Mouse (Mus musculus): ENCODE data around the gene Hunk.

DNA sequence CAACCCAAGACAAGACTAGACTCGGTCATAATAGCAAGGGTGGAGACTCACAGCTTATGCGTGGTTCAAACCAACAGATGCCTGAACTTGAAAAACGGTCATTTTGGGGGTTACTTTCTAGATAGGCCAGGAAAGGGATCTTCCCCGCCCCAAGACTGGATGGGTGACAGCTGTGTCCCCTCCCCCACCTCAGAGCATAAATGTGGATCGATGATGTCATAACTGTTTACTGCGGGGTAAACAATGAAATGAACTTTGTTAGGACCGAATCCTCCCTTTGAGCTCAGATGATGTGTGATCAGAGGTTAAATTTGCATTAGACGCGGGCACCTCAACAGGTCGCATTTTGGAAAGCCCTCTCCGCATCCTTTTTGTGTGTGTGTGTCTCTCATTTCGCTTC, 967 bp upstream of the Hunk start:
- TF ChIP-seq POLR2A (IDR thresholded peaks at IDR 0.05; ENCODE audit: borderline replicate concordance, extremely low read depth, insufficient read depth, insufficient read length, poor library complexity, severe bottlenecking) (no peak), CTCF (IDR thresholded peaks at IDR 0.05; ENCODE audit: borderline replicate concordance, extremely low read depth, insufficient read depth, insufficient read length) (no peak)

Measured in brain, embryonic 14.5 days (tissue).